Mouse (Mus musculus): ENCODE measurements around the gene Galntl6. TPM values are rescaled to one million over a fixed set of nuclear protein-coding genes. Genes with fewer than 3 reads are reported as not detected.

The Galntl6 gene
- polyA plus RNA-seq, 1 experiment from 2014 or later = 0.91 TPM

- Histone ChIP-seq H3K36me3 (ENCODE audit: control insufficient read depth, insufficient read depth, low read length) (no peaks in the 10 kb centered on the region), H3K4me1 (replicated peaks; ENCODE audit: control insufficient read depth, insufficient read depth, low read length) (no peaks in the 10 kb centered on the region), H3K27me3 (ENCODE audit: control insufficient read depth, insufficient read depth, low read length) (no peaks in the 10 kb centered on the region), H3K9ac (ENCODE audit: low read length) (no peak overlapping the region), H3K4me2 (ENCODE audit: low read depth, low read length, severe bottlenecking) (no peak overlapping the region), H3K27ac (ENCODE audit: low read depth, low read length) (no peak overlapping the region), H3K4me3 (ENCODE audit: low read depth, low read length) (no peak overlapping the region), H3K9me3 (ENCODE audit: control insufficient read depth, low read length) (no peaks in the 10 kb centered on the region)
- WGBS = 93% methylated on average over 2 of the region's 2 CpGs
- no peak for DNase-seq (ENCODE audit: low spot score)
- ATAC-seq (replicated peaks; ENCODE audit: low FRiP score) = no peak
Observed at GRCm38 (mm10) chr8:58313482-58313881, 599.0 kb downstream of the Galntl6 start.

- no peaks in the 10 kb centered on the region for H3K9me3 ChIP-seq (ENCODE audit: control insufficient read depth, low read length)
- H3K27ac ChIP-seq (ENCODE audit: low read depth, low read length) = no peak overlapping the region
- 62% methylated on average over 4 of the region's 4 CpGs for WGBS
- no peaks in the 10 kb centered on the region for H3K27me3 ChIP-seq (ENCODE audit: control insufficient read depth, insufficient read depth, low read length)
- no peak overlapping the region for H3K9ac ChIP-seq (ENCODE audit: low read length)
- H3K36me3 ChIP-seq (ENCODE audit: control insufficient read depth, insufficient read depth, low read length) = no peaks in the 10 kb centered on the region
- no peaks in the 10 kb centered on the region for H3K4me1 ChIP-seq (replicated peaks; ENCODE audit: control insufficient read depth, insufficient read depth, low read length)
- no peak overlapping the region for H3K4me2 ChIP-seq (ENCODE audit: low read depth, low read length, severe bottlenecking)
- ATAC-seq (replicated peaks; ENCODE audit: low FRiP score) (no peak), DNase-seq (ENCODE audit: low spot score) (no peak)
- H3K4me3 ChIP-seq (ENCODE audit: low read depth, low read length) = no peak overlapping the region
Observed at GRCm38 (mm10) chr8:58291487-58291886, 621.0 kb downstream of the Galntl6 start.

- Histone ChIP-seq H3K27me3 (ENCODE audit: control insufficient read depth, insufficient read depth, low read length) (no peaks in the 10 kb centered on the region), H3K36me3 (ENCODE audit: control insufficient read depth, insufficient read depth, low read length) (no peaks in the 10 kb centered on the region), H3K9me3 (ENCODE audit: control insufficient read depth, low read length) (no peaks in the 10 kb centered on the region), H3K4me2 (ENCODE audit: low read depth, low read length, severe bottlenecking) (no peak overlapping the region), H3K27ac (ENCODE audit: low read depth, low read length) (no peak overlapping the region), H3K9ac (ENCODE audit: low read length) (no peak overlapping the region), H3K4me1 (replicated peaks; ENCODE audit: control insufficient read depth, insufficient read depth, low read length) (no peaks in the 10 kb centered on the region), H3K4me3 (ENCODE audit: low read depth, low read length) (no peak overlapping the region)
- ATAC-seq (replicated peaks; ENCODE audit: low FRiP score) (no peak), DNase-seq (ENCODE audit: low spot score) (no peak)
Observed at GRCm38 (mm10) chr8:58290080-58290479, 622.4 kb downstream of the Galntl6 start.

- H3K9ac ChIP-seq (ENCODE audit: low read length) = no peak overlapping the region
- no peaks in the 10 kb centered on the region for H3K27me3 ChIP-seq (ENCODE audit: control insufficient read depth, insufficient read depth, low read length)
- no peaks in the 10 kb centered on the region for H3K36me3 ChIP-seq (ENCODE audit: control insufficient read depth, insufficient read depth, low read length)
- no peaks in the 10 kb centered on the region for H3K4me1 ChIP-seq (replicated peaks; ENCODE audit: control insufficient read depth, insufficient read depth, low read length)
- ATAC-seq (replicated peaks; ENCODE audit: low FRiP score) = no peak
- no peaks in the 10 kb centered on the region for H3K9me3 ChIP-seq (ENCODE audit: control insufficient read depth, low read length)
- H3K4me2 ChIP-seq (ENCODE audit: low read depth, low read length, severe bottlenecking) = no peak overlapping the region
- H3K27ac ChIP-seq (ENCODE audit: low read depth, low read length) = no peak overlapping the region
- 93% methylated on average over 2 of the region's 2 CpGs for WGBS
- no peak for DNase-seq (ENCODE audit: low spot score)
- no peak overlapping the region for H3K4me3 ChIP-seq (ENCODE audit: low read depth, low read length)
Observed at GRCm38 (mm10) chr8:58265485-58265884, 647.0 kb downstream of the Galntl6 start.

- no peak for ATAC-seq (replicated peaks; ENCODE audit: low FRiP score)
- H3K27ac ChIP-seq (ENCODE audit: low read depth, low read length) = no peak overlapping the region
- H3K4me1 ChIP-seq (replicated peaks; ENCODE audit: control insufficient read depth, insufficient read depth, low read length) = no peaks in the 10 kb centered on the region
- H3K4me3 ChIP-seq (ENCODE audit: low read depth, low read length) = no peak overlapping the region
- WGBS = 86% methylated on average over 2 of the region's 2 CpGs
- H3K36me3 ChIP-seq (ENCODE audit: control insufficient read depth, insufficient read depth, low read length) = no peaks in the 10 kb centered on the region
- no peak overlapping the region for H3K9ac ChIP-seq (ENCODE audit: low read length)
- no peak for DNase-seq (ENCODE audit: low spot score)
- no peaks in the 10 kb centered on the region for H3K9me3 ChIP-seq (ENCODE audit: control insufficient read depth, low read length)
- H3K27me3 ChIP-seq (ENCODE audit: control insufficient read depth, insufficient read depth, low read length) = no peaks in the 10 kb centered on the region
- H3K4me2 ChIP-seq (ENCODE audit: low read depth, low read length, severe bottlenecking) = no peak overlapping the region
Observed at GRCm38 (mm10) chr8:58258577-58259315, 653.7 kb downstream of the Galntl6 start.

- H3K36me3 ChIP-seq (ENCODE audit: control insufficient read depth, insufficient read depth, low read length) = no peaks in the 10 kb centered on the region
- no peak for DNase-seq (ENCODE audit: low spot score)
- WGBS = 69% methylated on average over 1 of the region's 1 CpGs
- H3K9ac ChIP-seq (ENCODE audit: low read length) = no peak overlapping the region
- no peak overlapping the region for H3K27ac ChIP-seq (ENCODE audit: low read depth, low read length)
- H3K4me3 ChIP-seq (ENCODE audit: low read depth, low read length) = no peak overlapping the region
- no peaks in the 10 kb centered on the region for H3K27me3 ChIP-seq (ENCODE audit: control insufficient read depth, insufficient read depth, low read length)
- H3K9me3 ChIP-seq (ENCODE audit: control insufficient read depth, low read length) = no peaks in the 10 kb centered on the region
- no peak overlapping the region for H3K4me2 ChIP-seq (ENCODE audit: low read depth, low read length, severe bottlenecking)
- ATAC-seq (replicated peaks; ENCODE audit: low FRiP score) = no peak
- no peaks in the 10 kb centered on the region for H3K4me1 ChIP-seq (replicated peaks; ENCODE audit: control insufficient read depth, insufficient read depth, low read length)
Observed at GRCm38 (mm10) chr8:58253620-58254019, 658.8 kb downstream of the Galntl6 start.

- Histone ChIP-seq H3K9ac (ENCODE audit: low read length) (no peak overlapping the region), H3K4me2 (ENCODE audit: low read depth, low read length, severe bottlenecking) (no peak overlapping the region), H3K9me3 (ENCODE audit: control insufficient read depth, low read length) (no peaks in the 10 kb centered on the region), H3K36me3 (ENCODE audit: control insufficient read depth, insufficient read depth, low read length) (no peaks in the 10 kb centered on the region), H3K27me3 (ENCODE audit: control insufficient read depth, insufficient read depth, low read length) (no peaks in the 10 kb centered on the region), H3K4me1 (replicated peaks; ENCODE audit: control insufficient read depth, insufficient read depth, low read length) (no peaks in the 10 kb centered on the region), H3K27ac (ENCODE audit: low read depth, low read length) (no peak overlapping the region), H3K4me3 (ENCODE audit: low read depth, low read length) (no peak overlapping the region)
- WGBS = 87% methylated on average over 3 of the region's 3 CpGs
- no peak for DNase-seq (ENCODE audit: low spot score)
- ATAC-seq (replicated peaks; ENCODE audit: low FRiP score) = no peak
Observed at GRCm38 (mm10) chr8:58244830-58245229, 667.6 kb downstream of the Galntl6 start.

GRCm38 (mm10) chr8:58234220-58234619 is 678.2 kb downstream of the Galntl6 start:
- Histone ChIP-seq H3K9me3 (ENCODE audit: control insufficient read depth, low read length) (no peaks in the 10 kb centered on the region), H3K4me2 (ENCODE audit: low read depth, low read length, severe bottlenecking) (no peak overlapping the region), H3K27ac (ENCODE audit: low read depth, low read length) (no peak overlapping the region), H3K27me3 (ENCODE audit: control insufficient read depth, insufficient read depth, low read length) (no peaks in the 10 kb centered on the region), H3K4me3 (ENCODE audit: low read depth, low read length) (no peak overlapping the region), H3K9ac (ENCODE audit: low read length) (no peak overlapping the region), H3K36me3 (ENCODE audit: control insufficient read depth, insufficient read depth, low read length) (no peaks in the 10 kb centered on the region), H3K4me1 (replicated peaks; ENCODE audit: control insufficient read depth, insufficient read depth, low read length) (no peaks in the 10 kb centered on the region)
- ATAC-seq (replicated peaks; ENCODE audit: low FRiP score) = 0 out of 2 replicates have a peak, but pooled peaks have one; percentile 24
- DNase-seq (ENCODE audit: low spot score) = no peak
- 31% methylated on average over 2 of the region's 2 CpGs for WGBS

- H3K9me3 ChIP-seq (ENCODE audit: control insufficient read depth, low read length) = no peaks in the 10 kb centered on the region
- H3K4me2 ChIP-seq (ENCODE audit: low read depth, low read length, severe bottlenecking) = no peak overlapping the region
- no peak overlapping the region for H3K9ac ChIP-seq (ENCODE audit: low read length)
- H3K36me3 ChIP-seq (ENCODE audit: control insufficient read depth, insufficient read depth, low read length) = no peaks in the 10 kb centered on the region
- WGBS = 82% methylated on average over 1 of the region's 1 CpGs
- H3K27ac ChIP-seq (ENCODE audit: low read depth, low read length) = no peak overlapping the region
- no peak for ATAC-seq (replicated peaks; ENCODE audit: low FRiP score)
- no peaks in the 10 kb centered on the region for H3K4me1 ChIP-seq (replicated peaks; ENCODE audit: control insufficient read depth, insufficient read depth, low read length)
- H3K27me3 ChIP-seq (ENCODE audit: control insufficient read depth, insufficient read depth, low read length) = no peaks in the 10 kb centered on the region
- no peak for DNase-seq (ENCODE audit: low spot score)
- H3K4me3 ChIP-seq (ENCODE audit: low read depth, low read length) = no peak overlapping the region
Observed at GRCm38 (mm10) chr8:58228725-58229124, 683.7 kb downstream of the Galntl6 start.

Data from forebrain, embryonic 11.5 days (tissue).